Comparison of ENCODE assay signal across 23 mouse cellular contexts in the genomic region with DNA sequence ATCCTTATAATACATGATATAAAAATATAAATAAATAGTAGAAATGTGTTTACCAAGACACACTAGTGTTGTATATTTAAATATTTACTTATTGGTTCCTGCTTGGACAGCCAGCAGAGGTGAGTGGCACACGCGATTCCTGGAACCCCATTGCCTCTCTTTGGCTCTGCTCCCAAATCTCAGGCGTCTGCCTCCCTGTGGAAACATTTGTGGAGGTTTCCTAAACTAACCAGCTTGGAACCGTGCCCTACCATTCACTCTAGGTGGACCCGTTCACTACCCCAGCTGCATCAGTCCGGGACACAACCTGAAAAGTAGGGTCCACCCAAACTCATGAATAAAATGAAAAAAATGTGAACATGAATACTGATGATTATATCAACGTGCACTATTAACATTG.
DNase-seq lines count a peak whose midpoint lies in the region; ATAC-seq and TF ChIP-seq lines count a peak whose summit lies in the region.
"Had no signal": no experiment of that assay in that cellular context is flagged by ENCODE, and none has a peak within 500 bp of the region (broad histone marks: within the 10 kb centered on the region; RNA-seq: fewer than 3 reads in every experiment).

No protein-coding gene starts in this region.

- DNase-seq in cerebellum, adult 2 months: peak; percentile 12 to 30
- DNase-seq in cerebellum, postnatal 4 days (ENCODE audit: low spot score in 2 of 2): no peak
- peak; percentile 6 for DNase-seq in right cerebral cortex, postnatal 14 days
- no peak for DNase-seq in right cerebral cortex, postnatal 36 days (ENCODE audit: low spot score in 2 of 2)
- peak; percentile 12 for DNase-seq in cerebellum, adult 9-10 months
- peak; percentile 9 to 55 for DNase-seq in cerebellum, postnatal 25 days
- no peak for DNase-seq in thymus, postnatal 25 days
- DNase-seq: adrenal gland, adult 2 months; adrenal gland, postnatal 25 days; embryo, embryonic 11 days; forebrain, postnatal 0 days; gastrocnemius, postnatal 14 days; heart, adult 2 months; kidney, adult 18-20 months had no signal

- H3K9ac ChIP-seq in kidney, embryonic 16.5 days (replicated peaks; ENCODE audit: low read length): no peak overlapping the region
- H3K9ac ChIP-seq: embryonic facial prominence, embryonic 12.5 days; forebrain, embryonic 12.5 days; forebrain, postnatal 0 days; heart, embryonic 12.5 days; hindbrain, embryonic 14.5 days; intestine, embryonic 15.5 days had no signal

- no peaks in the 10 kb centered on the region for H3K9me3 ChIP-seq in kidney, embryonic 16.5 days (ENCODE audit: low read length)
- H3K9me3 ChIP-seq: embryonic facial prominence, embryonic 12.5 days; forebrain, embryonic 12.5 days; heart, embryonic 12.5 days; hindbrain, embryonic 10.5 days; intestine, embryonic 15.5 days had no signal

- WGBS in cerebellum, adult 2 months: 24% methylated on average over 7 of the region's 7 CpGs
- 85% methylated on average over 7 of the region's 7 CpGs for WGBS in kidney, embryonic 16.5 days

- H3K27ac ChIP-seq in cerebellum, adult 2 months (ENCODE audit: insufficient read depth, low read length): no peak overlapping the region
- no peak overlapping the region for H3K27ac ChIP-seq in kidney, embryonic 16.5 days (ENCODE audit: low read length)
- H3K27ac ChIP-seq: embryonic facial prominence, embryonic 12.5 days; forebrain, embryonic 12.5 days; heart, adult 2 months; hindbrain, embryonic 10.5 days; hindbrain, embryonic 14.5 days; intestine, embryonic 15.5 days had no signal

- H3K4me2 ChIP-seq in kidney, embryonic 16.5 days (replicated peaks; ENCODE audit: low read depth, low read length): no peak overlapping the region
- H3K4me2 ChIP-seq: embryonic facial prominence, embryonic 12.5 days; forebrain, embryonic 12.5 days; heart, embryonic 12.5 days; hindbrain, embryonic 14.5 days; intestine, embryonic 15.5 days had no signal

- H3K4me1 ChIP-seq in cerebellum, adult 2 months (ENCODE audit: control insufficient read depth, insufficient read depth, low read length): peaks cover 3% of the 10 kb centered on the region; the same call in 1 of the 2 replicates
- H3K4me1 ChIP-seq in kidney, embryonic 16.5 days (ENCODE audit: insufficient read depth, low read length): no peaks in the 10 kb centered on the region
- H3K4me1 ChIP-seq: embryonic facial prominence, embryonic 12.5 days; forebrain, embryonic 12.5 days; heart, embryonic 12.5 days; hindbrain, embryonic 10.5 days; intestine, embryonic 15.5 days had no signal

- no peaks in the 10 kb centered on the region for H3K27me3 ChIP-seq in cerebellum, adult 2 months (ENCODE audit: control insufficient read depth, insufficient read depth, low read length)
- no peaks in the 10 kb centered on the region for H3K27me3 ChIP-seq in kidney, embryonic 16.5 days (ENCODE audit: insufficient read depth, low read length)
- H3K27me3 ChIP-seq: CH12.LX; embryonic facial prominence, embryonic 12.5 days; forebrain, embryonic 12.5 days; heart, embryonic 12.5 days; intestine, embryonic 15.5 days; Patski had no signal

- H3K4me3 ChIP-seq in cerebellum, adult 2 months (replicated peaks; ENCODE audit: insufficient read depth, low read depth, low read length): no peak overlapping the region
- H3K4me3 ChIP-seq in kidney, embryonic 16.5 days (ENCODE audit: low read length): no peak overlapping the region
- H3K4me3 ChIP-seq: embryonic facial prominence, embryonic 12.5 days; forebrain, embryonic 12.5 days; heart, adult 2 months; heart, embryonic 12.5 days; hindbrain, embryonic 10.5 days; intestine, embryonic 15.5 days had no signal

- no peak for ATAC-seq in kidney, embryonic 16.5 days (ENCODE audit: low FRiP score, low TSS enrichment)
- ATAC-seq: forebrain, postnatal 0 days; intestine, embryonic 15.5 days; Patski had no signal

- no peaks in the 10 kb centered on the region for H3K36me3 ChIP-seq in kidney, embryonic 16.5 days (ENCODE audit: insufficient read depth, low read length)
- H3K36me3 ChIP-seq: embryonic facial prominence, embryonic 12.5 days; forebrain, embryonic 12.5 days; heart, embryonic 12.5 days; hindbrain, embryonic 10.5 days; intestine, embryonic 15.5 days had no signal

- no peak for TF ChIP-seq CTCF in cerebellum, adult 2 months (IDR thresholded peaks at IDR 0.05; ENCODE audit: borderline replicate concordance, insufficient read depth, low read depth, low read length)

- no peak for TF ChIP-seq POLR2A in cerebellum, adult 2 months (IDR thresholded peaks at IDR 0.05; ENCODE audit: borderline replicate concordance, insufficient read depth, low read length)

Comparison
In these comparisons a context has a peak if more than half of its experiments do, and no peak if none do; other contexts are left out.
1. DNase-seq: peak in cerebellum, adult 2 months (2 of 2), right cerebral cortex, postnatal 14 days (single experiment), cerebellum, adult 9-10 months (single experiment) and cerebellum, postnatal 25 days (2 of 2); none in cerebellum, postnatal 4 days (0 of 2), right cerebral cortex, postnatal 36 days (0 of 2) and thymus, postnatal 25 days (single experiment).